Mouse (Mus musculus) kidney, adult 11 months (tissue): ENCODE measurements at regions not wholly inside any gene's neighbourhood (a gene's known extent, or its start where the extent isn't known, plus 50 kb on each side); places are given as distances from the start of the nearest gene placed in this dataset.

ENCODE experiments used
- DNase-seq: peaks from one replicate; pipeline ENCODE4 v3.0.0; 2022

GRCm38 (mm10) chr7:110679916-110680315, 52.5 kb downstream of the Adm start:
- DNase-seq: no peak

- no peak for DNase-seq
These were observed 55.5 kb downstream of the Adm start for GRCm38 (mm10) chr7:110682911-110683310.

GRCm38 (mm10) chr7:110688884-110689681, 61.6 kb downstream of the Adm start:
- peak; percentile 76 for DNase-seq

GRCm38 (mm10) chr7:110690241-110690640, 62.8 kb downstream of the Adm start:
- DNase-seq: no peak

- peak; percentile 60 for DNase-seq
These were observed 63.4 kb downstream of the Adm start for GRCm38 (mm10) chr7:110690856-110691255.

- peak; percentile 44 for DNase-seq
These were observed 66.8 kb downstream of the Adm start for GRCm38 (mm10) chr7:110694262-110694661.

- DNase-seq: no peak
These were observed 68.3 kb downstream of the Adm start for GRCm38 (mm10) chr7:110695729-110696128.

- no peak for DNase-seq
These were observed 69.5 kb upstream of the Ampd3 start for GRCm38 (mm10) chr7:110698211-110699153.

- DNase-seq: no peak
These were observed 68.4 kb upstream of the Ampd3 start for GRCm38 (mm10) chr7:110699596-110699995.

- no peak for DNase-seq
These were observed 66.2 kb upstream of the Ampd3 start for GRCm38 (mm10) chr7:110701681-110702413.

GRCm38 (mm10) chr7:110702414-110702783, 65.6 kb upstream of the Ampd3 start:
- DNase-seq: no peak

- no peak for DNase-seq
These were observed 62.5 kb upstream of the Ampd3 start for GRCm38 (mm10) chr7:110705311-110706000.

- no peak for DNase-seq
These were observed 61.9 kb upstream of the Ampd3 start for GRCm38 (mm10) chr7:110706001-110706695.

GRCm38 (mm10) chr7:110706696-110707087, 61.3 kb upstream of the Ampd3 start:
- peak; percentile 28 for DNase-seq

GRCm38 (mm10) chr7:110708116-110708515, 59.9 kb upstream of the Ampd3 start:
- DNase-seq: peak; percentile 37

- no peak for DNase-seq
These were observed 59.2 kb upstream of the Ampd3 start for GRCm38 (mm10) chr7:110708781-110709180.

GRCm38 (mm10) chr7:110709606-110710005, 58.4 kb upstream of the Ampd3 start:
- DNase-seq: no peak

- no peak for DNase-seq
These were observed 57.6 kb upstream of the Ampd3 start for GRCm38 (mm10) chr7:110710256-110710962.

- DNase-seq: no peak
These were observed 54.3 kb upstream of the Ampd3 start for GRCm38 (mm10) chr7:110713661-110714060.

GRCm38 (mm10) chr7:110715110-110715509, 52.9 kb upstream of the Ampd3 start:
- DNase-seq: no peak

- DNase-seq: no peak
These were observed 52.5 kb upstream of the Ampd3 start for GRCm38 (mm10) chr7:110715545-110715944.
